Mouse (Mus musculus) limb, embryonic 10.5 days (tissue): ENCODE results near the gene Vmn1r114. TPM values are rescaled to one million over a fixed set of nuclear protein-coding genes. Genes with fewer than 3 reads are reported as not detected.
"Not testable (repeated sequence)": the region's sequence is repeated elsewhere in the genome, so short reads cannot be mapped to it uniquely, and the experiment has no call there.

Experiments used
- DNase-seq: peaks from one replicate; pipeline ENCODE4 v3.0.0-alpha.2; 2017; ENCODE audit warnings: low spot score
- H3K27ac ChIP-seq: fragments of 300-500 bp; sonication (generic); 2 replicates; pipeline ENCODE4 v1.5.1; 2016; ENCODE audit warnings: mild to moderate bottlenecking
- H3K27me3 ChIP-seq: fragments of 300-500 bp; sonication (generic); 2 replicates; pipeline ENCODE4 v1.6.1; 2016; ENCODE audit warnings: low read depth, mild to moderate bottlenecking; ENCODE audit not compliant: poor library complexity, severe bottlenecking
- H3K36me3 ChIP-seq: fragments of 300-500 bp; sonication (generic); 2 replicates; pipeline ENCODE4 v1.6.1; 2016; ENCODE audit warnings: mild to moderate bottlenecking, moderate library complexity
- H3K4me1 ChIP-seq: fragments of 300-500 bp; sonication (generic); 2 replicates; pipeline ENCODE4 v1.6.1; 2016
- H3K4me3 ChIP-seq: fragments of 300-500 bp; sonication (generic); 2 replicates; pipeline ENCODE4 v1.5.1; 2016; ENCODE audit warnings: mild to moderate bottlenecking, moderate library complexity
- H3K9me3 ChIP-seq: fragments of 300-500 bp; sonication (generic); replicated peaks from 2 replicates; pipeline ENCODE4 v1.6.1; 2016; ENCODE audit warnings: mild to moderate bottlenecking
- WGBS: fragments of 180-500 bp; shearing (Covaris S2); methylation state at CpG from one replicate; pipeline ENCODE4 v1.1.7; 2016; 5-methylcytosine and 5-hydroxymethylcytosine counted together
- polyA plus RNA-seq: library from polyadenylated mRNA; unstranded; fragments of >200 nt; fragmentation: Nextera tagmentation; extraction: Ambion mirVana; gene quantifications from 2 replicates; pipeline ENCODE4 v1.2.1, GENCODE M21; 2016

Gene Vmn1r114
- polyA plus RNA-seq: not detected in 2 replicates

- WGBS: no CpG with 5 or more reads among the region's 5 CpGs
- H3K36me3 ChIP-seq, DNase-seq: not testable (repeated sequence)
Observed at GRCm38 (mm10) chr7:20812086-20812485, at the start of gene Vmn1r114. Gene Vmn1r114, minus strand, starts transcription at chr7:20812186.

GRCm38 (mm10) chr7:20844885-20845284 lies 32.9 kb upstream of the Vmn1r114 start, which contains the start of gene Vmn1r115:
Gene Vmn1r115, minus strand, starts transcription at chr7:20844985.
- DNase-seq, H3K9me3 ChIP-seq, H3K27ac ChIP-seq, H3K27me3 ChIP-seq, H3K4me1 ChIP-seq, H3K36me3 ChIP-seq, H3K4me3 ChIP-seq: not testable (repeated sequence)
- WGBS: 100% methylated on average over 1 of the region's 3 CpGs

More at GRCm38 (mm10) chr7:20812086-20812485, at the start of gene Vmn1r114:
- H3K4me3 ChIP-seq, H3K27ac ChIP-seq, H3K4me1 ChIP-seq, H3K27me3 ChIP-seq, H3K9me3 ChIP-seq: not testable (repeated sequence)

- not testable (repeated sequence) for H3K4me1 ChIP-seq, DNase-seq, H3K27me3 ChIP-seq, H3K4me3 ChIP-seq, H3K27ac ChIP-seq, H3K9me3 ChIP-seq, H3K36me3 ChIP-seq
- 72% methylated on average over 2 of the region's 2 CpGs for WGBS
Observed at GRCm38 (mm10) chr7:20786985-20787384, 25.0 kb downstream of the Vmn1r114 start, which contains the start of gene Vmn1r113. Gene Vmn1r113, plus strand, starts transcription at chr7:20787285.

GRCm38 (mm10) chr7:20770885-20771284 lies 41.1 kb downstream of the Vmn1r114 start, which contains the start of gene Vmn1r112:
Gene Vmn1r112, plus strand, starts transcription at chr7:20771185.
- WGBS: no CpG with 5 or more reads among the region's 3 CpGs
- DNase-seq, H3K27ac ChIP-seq, H3K36me3 ChIP-seq, H3K4me3 ChIP-seq, H3K9me3 ChIP-seq, H3K4me1 ChIP-seq, H3K27me3 ChIP-seq: not testable (repeated sequence)

Other genes starting within 250 kb of the Vmn1r114 start
- not detected in 2 replicates for gene Gm4141, start 235.9 kb downstream of the Vmn1r114 start, polyA plus RNA-seq
- gene Gm4513, start 213.2 kb downstream of the Vmn1r114 start, polyA plus RNA-seq: not detected in 2 replicates
- gene Vmn1r107, start 143.3 kb downstream of the Vmn1r114 start, polyA plus RNA-seq: not detected in 2 replicates
- not detected in 2 replicates for gene Vmn1r111, start 109.0 kb downstream of the Vmn1r114 start, polyA plus RNA-seq
- gene Gm10668, start 81.6 kb downstream of the Vmn1r114 start, polyA plus RNA-seq: not detected in 2 replicates
- not detected in 2 replicates for gene Vmn1r112, start 41.0 kb downstream of the Vmn1r114 start, polyA plus RNA-seq
- not detected in 2 replicates for gene Vmn1r113, start 24.9 kb downstream of the Vmn1r114 start, polyA plus RNA-seq
- gene Vmn1r115, start 32.8 kb upstream of the Vmn1r114 start, polyA plus RNA-seq: not detected in 2 replicates
- not detected in 2 replicates for gene Vmn1r116, start 60.1 kb upstream of the Vmn1r114 start, polyA plus RNA-seq
- gene Vmn1r117, start 71.9 kb upstream of the Vmn1r114 start, polyA plus RNA-seq: not detected in 2 replicates
- gene Vmn1r118, start 100.2 kb upstream of the Vmn1r114 start, polyA plus RNA-seq: not detected in 2 replicates
- not detected in 2 replicates for gene Vmn1r119, start 200.3 kb upstream of the Vmn1r114 start, polyA plus RNA-seq
- gene Vmn1r120, start 241.6 kb upstream of the Vmn1r114 start, polyA plus RNA-seq: not detected in 2 replicates